26 mouse cellular contexts compared by ENCODE assay signal in genomic region chr6:148551097-148551496, GRCm38 (mm10).
DNase-seq lines count a peak whose midpoint lies in the region; ATAC-seq and TF ChIP-seq lines count a peak whose summit lies in the region.
"Had no signal": no experiment of that assay in that cellular context is flagged by ENCODE, and none has a peak within 500 bp of the region (broad histone marks: within the 10 kb centered on the region; RNA-seq: fewer than 3 reads in every experiment).

No protein-coding gene starts in this region.

- no peak overlapping the region for H3K9ac ChIP-seq in kidney, embryonic 14.5 days (ENCODE audit: low read depth, low read length)
- H3K9ac ChIP-seq in kidney, postnatal 0 days (ENCODE audit: low read depth, low read length): no peak overlapping the region
- H3K9ac ChIP-seq: embryonic facial prominence, embryonic 12.5 days; embryonic facial prominence, embryonic 15.5 days; forebrain, postnatal 0 days; heart, embryonic 13.5 days; hindbrain, embryonic 14.5 days had no signal

- ATAC-seq in kidney, embryonic 14.5 days (ENCODE audit: low FRiP score, low TSS enrichment): peak; percentile 58; the same call in 1 of the 2 replicates
- ATAC-seq in kidney, postnatal 0 days (replicated peaks; ENCODE audit: low FRiP score, low read depth): 0 out of 2 replicates have a peak, but pooled peaks have one; percentile 40
- ATAC-seq: activated CD4-positive, CD25-positive, alpha-beta regulatory T cell, adult 4 months; forebrain, embryonic 14.5 days; forebrain, postnatal 0 days; hindbrain, postnatal 0 days had no signal

- no peaks in the 10 kb centered on the region for H3K9me3 ChIP-seq in kidney, embryonic 14.5 days (ENCODE audit: control insufficient read depth, low read length)
- no peaks in the 10 kb centered on the region for H3K9me3 ChIP-seq in kidney, postnatal 0 days (replicated peaks; ENCODE audit: low read length)
- H3K9me3 ChIP-seq: embryonic facial prominence, embryonic 12.5 days; embryonic facial prominence, embryonic 15.5 days; heart, embryonic 10.5 days; heart, embryonic 13.5 days had no signal

- peaks cover 5% of the 10 kb centered on the region for H3K4me1 ChIP-seq in kidney, embryonic 14.5 days (ENCODE audit: control insufficient read depth, insufficient read depth, low read length)
- no peaks in the 10 kb centered on the region for H3K4me1 ChIP-seq in kidney, postnatal 0 days (replicated peaks; ENCODE audit: insufficient read depth, low read length)
- H3K4me1 ChIP-seq: embryonic facial prominence, embryonic 12.5 days had no signal

- no peak overlapping the region for H3K27ac ChIP-seq in kidney, embryonic 14.5 days (ENCODE audit: low read depth, low read length)
- no peak overlapping the region for H3K27ac ChIP-seq in kidney, postnatal 0 days
- H3K27ac ChIP-seq: embryonic facial prominence, embryonic 12.5 days; embryonic facial prominence, embryonic 15.5 days; gastrocnemius, adult 2 months; heart, embryonic 10.5 days; heart, embryonic 13.5 days; hindbrain, embryonic 14.5 days; hindbrain, postnatal 0 days had no signal

- TF ChIP-seq CTCF in kidney, postnatal 0 days (IDR thresholded peaks at IDR 0.05; ENCODE audit: low read depth): no peak

- peak; percentile 9 for DNase-seq in embryo, embryonic 11 days
- no peak for DNase-seq in embryo, embryonic 10 days (ENCODE audit: low spot score)
- DNase-seq in kidney, postnatal 4 days: no peak
- DNase-seq in kidney, postnatal 0 days (ENCODE audit: low spot score): peak; percentile 51
- no peak for DNase-seq in kidney, adult 9 months
- DNase-seq: adrenal gland, adult 8-10 months; adrenal gland, postnatal 25 days; cerebellum, adult 11-12 months; cerebellum, adult 8-10 months; cerebellum, postnatal 10 days; cerebellum, postnatal 36 days; forebrain, postnatal 0 days; gastrocnemius, adult 2 months; gastrocnemius, postnatal 14 days; heart, adult 18-20 months; heart, postnatal 14 days; heart, postnatal 4 days had no signal

- no peaks in the 10 kb centered on the region for H3K36me3 ChIP-seq in kidney, embryonic 14.5 days (ENCODE audit: control insufficient read depth, insufficient read depth, low read length)
- no peaks in the 10 kb centered on the region for H3K36me3 ChIP-seq in kidney, postnatal 0 days (ENCODE audit: insufficient read depth, low read length)
- H3K36me3 ChIP-seq: embryonic facial prominence, embryonic 12.5 days; embryonic facial prominence, embryonic 15.5 days; heart, embryonic 10.5 days; heart, embryonic 13.5 days had no signal

- no peaks in the 10 kb centered on the region for H3K27me3 ChIP-seq in kidney, embryonic 14.5 days (ENCODE audit: control insufficient read depth, insufficient read depth, low read length)
- no peaks in the 10 kb centered on the region for H3K27me3 ChIP-seq in kidney, postnatal 0 days (ENCODE audit: insufficient read depth, low read length)
- H3K27me3 ChIP-seq: embryonic facial prominence, embryonic 12.5 days; embryonic facial prominence, embryonic 15.5 days; heart, embryonic 13.5 days had no signal

- no peak overlapping the region for H3K4me3 ChIP-seq in kidney, embryonic 14.5 days (ENCODE audit: low read length)
- no peak overlapping the region for H3K4me3 ChIP-seq in kidney, postnatal 0 days (replicated peaks; ENCODE audit: low read depth, low read length)
- H3K4me3 ChIP-seq: embryonic facial prominence, embryonic 12.5 days; embryonic facial prominence, embryonic 15.5 days; gastrocnemius, adult 2 months; heart, embryonic 10.5 days; heart, embryonic 13.5 days had no signal

- no peak overlapping the region for H3K4me2 ChIP-seq in kidney, embryonic 14.5 days (replicated peaks; ENCODE audit: low read depth, low read length)
- no peak overlapping the region for H3K4me2 ChIP-seq in kidney, postnatal 0 days (ENCODE audit: low read length)
- H3K4me2 ChIP-seq: embryonic facial prominence, embryonic 12.5 days; embryonic facial prominence, embryonic 15.5 days; heart, embryonic 13.5 days; hindbrain, embryonic 14.5 days had no signal

- 41% methylated on average over 3 of the region's 3 CpGs for WGBS in kidney, embryonic 14.5 days
- WGBS in kidney, postnatal 0 days: 32% methylated on average over 3 of the region's 3 CpGs

Comparison
In these comparisons a context has a peak if more than half of its experiments do, and no peak if none do; other contexts are left out.
1. DNase-seq: peak in embryo, embryonic 11 days (single experiment) and kidney, postnatal 0 days (single experiment); none in embryo, embryonic 10 days (single experiment), kidney, postnatal 4 days (0 of 2) and kidney, adult 9 months (single experiment).